Mouse (Mus musculus) neural tube, embryonic 10.5 days (tissue): ENCODE measurements around the gene Olfr218.
"Not testable (repeated sequence)": the region's sequence is repeated elsewhere in the genome, so short reads cannot be mapped to it uniquely, and the experiment has no call there.

ENCODE experiments used
- DNase-seq: peaks from one replicate; pipeline ENCODE4 v3.0.0-alpha.2; 2017; ENCODE audit warnings: low spot score; ENCODE audit errors: extremely low spot score

The Olfr218 gene

GRCm38 (mm10) chr1:173197508-173197907 is at the start of gene Olfr218:
Gene Olfr218 (plus strand): TSS chr1:173197808.
- DNase-seq: no peak

GRCm38 (mm10) chr1:173174154-173174842 is 23.3 kb upstream of the Olfr218 start:
- DNase-seq: no peak

- DNase-seq: no peak
Measured at GRCm38 (mm10) chr1:173190540-173190939, 7.1 kb upstream of the Olfr218 start, which contains the start of gene Olfr1406. Gene Olfr1406 (minus strand): TSS chr1:173190640.

GRCm38 (mm10) chr1:173192059-173192458 is 5.5 kb upstream of the Olfr218 start:
- DNase-seq: no peak

GRCm38 (mm10) chr1:173196359-173196758 is 1.2 kb upstream of the Olfr218 start:
- DNase-seq: no peak

- no peak for DNase-seq
Measured at GRCm38 (mm10) chr1:173212092-173212491, 14.5 kb downstream of the Olfr218 start, which contains the start of gene Olfr1404. Gene Olfr1404 (plus strand): TSS chr1:173212392.

GRCm38 (mm10) chr1:173216481-173216880 is 18.9 kb downstream of the Olfr218 start:
- DNase-seq: no peak

- DNase-seq: no peak
Measured at GRCm38 (mm10) chr1:173227081-173227480, 29.5 kb downstream of the Olfr218 start, which contains the start of gene Fcer1a. Gene Fcer1a (minus strand): TSS chr1:173227214.

GRCm38 (mm10) chr1:173237004-173237403 is 39.4 kb downstream of the Olfr218 start:
- not testable (repeated sequence) for DNase-seq

GRCm38 (mm10) chr1:173249888-173250287 is 52.3 kb downstream of the Olfr218 start:
- DNase-seq: no peak
